Mouse (Mus musculus): ENCODE data around the gene Opcml.

DNA sequence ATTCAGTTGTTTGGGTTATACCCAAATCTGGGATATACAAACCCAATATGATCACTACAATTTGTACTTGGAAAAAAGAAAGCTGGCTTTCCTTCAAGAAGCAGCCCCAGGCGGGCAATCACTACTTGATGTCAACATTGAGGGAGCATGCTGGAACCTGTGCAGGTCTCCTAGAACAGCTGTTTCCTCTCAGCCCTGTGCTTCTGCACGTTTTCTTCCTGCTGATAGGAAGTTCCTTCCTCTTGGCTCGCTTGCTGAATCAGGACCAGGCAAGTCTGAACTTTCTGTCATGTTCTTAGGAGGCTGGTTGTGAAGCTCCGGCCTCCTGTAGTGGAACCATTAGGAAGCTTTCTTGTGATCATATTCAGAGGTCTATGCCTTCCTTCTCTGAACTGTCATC lies 746.1 kb downstream of the Opcml start:
- no peak for TF ChIP-seq CTCF (IDR thresholded peaks at IDR 0.05; ENCODE audit: low read depth, low read length)
- TF ChIP-seq POLR2A (IDR thresholded peaks at IDR 0.05; ENCODE audit: insufficient read depth, low read length), result no peak
- no peak for TF ChIP-seq EP300 (IDR thresholded peaks at IDR 0.05; ENCODE audit: insufficient read depth, low read depth, low read length)

Data from ES-Bruce4 (cell line).